Mouse (Mus musculus) ovary, adult 10 weeks (tissue): ENCODE results near the gene Khdc1c. TPM values are rescaled to one million over a fixed set of nuclear protein-coding genes. Genes with fewer than 3 reads are reported as not detected.

Experiments
- polyA plus RNA-seq: library from polyadenylated mRNA; stranded (reverse); fragments of 350-450 nt; fragmentation: Illumina TruSeq; extraction: RNeasy Lipid Tissue Mini Kit (QIAGEN cat#74804); gene quantifications from one replicate; pipeline ENCODE4 v1.2.3, GENCODE M21; 2014

Gene Khdc1c
- 21.0 TPM for polyA plus RNA-seq

GRCm38 (mm10) chr1:21368031-21368430, at the start of gene Khdc1c:
Khdc1c (plus strand) TSS chr1:21368331.

GRCm38 (mm10) chr1:21349341-21349740, 18.8 kb upstream of the Khdc1c start, which contains the start of gene Khdc1a:
Khdc1a (plus strand) TSS chr1:21349641.

GRCm38 (mm10) chr1:21383256-21383655, 15.1 kb downstream of the Khdc1c start, which contains the start of gene Khdc1b:
Khdc1b (plus strand) TSS chr1:21383556.

Other genes starting within 250 kb of the Khdc1c start
- 22.1 TPM for gene Tmem14a, start 149.8 kb upstream of the Khdc1c start, polyA plus RNA-seq
- 13.6 TPM for gene Gsta3, start 127.7 kb upstream of the Khdc1c start, polyA plus RNA-seq
- 22.8 TPM for gene Khdc1a, start 18.7 kb upstream of the Khdc1c start, polyA plus RNA-seq
- 132 TPM for gene Khdc1b, start 15.2 kb downstream of the Khdc1c start, polyA plus RNA-seq